Mouse (Mus musculus): ENCODE results near the gene Wdr76. TPM values are rescaled to one million over a fixed set of nuclear protein-coding genes. Genes with fewer than 3 reads are reported as not detected.
A peak's percentile ranks its signal among the peaks of the same experiment; 100 is the strongest.

Gene Wdr76
- polyA plus RNA-seq, 1 experiment from 2014 or later = 6.1 TPM

- no peak for ATAC-seq (ENCODE audit: insufficient number of reproducible peaks, low FRiP score, low TSS enrichment, low read depth)
- Histone ChIP-seq H3K27me3 (no peaks in the 10 kb centered on the region), H3K9me3 (replicated peaks) (no peaks in the 10 kb centered on the region), H3K27ac (replicated peaks) (no peak overlapping the region), H3K4me2 (replicated peaks) (no peak overlapping the region), H3K36me3 (no peaks in the 10 kb centered on the region), H3K4me1 (peaks cover 18% of the 10 kb centered on the region), H3K4me3 (replicated peaks) (no peak overlapping the region), H3K9ac (no peak overlapping the region)
- WGBS = 47% methylated on average over 8 of the region's 8 CpGs
Measured at GRCm38 (mm10) chr2:121575741-121576201, 69.2 kb downstream of the Wdr76 start.

- 79% methylated on average over 13 of the region's 13 CpGs for WGBS
- H3K36me3 ChIP-seq = no peaks in the 10 kb centered on the region
- peaks cover 9% of the 10 kb centered on the region for H3K4me1 ChIP-seq
- no peaks in the 10 kb centered on the region for H3K9me3 ChIP-seq (replicated peaks)
- H3K4me2 ChIP-seq (replicated peaks) = no peak overlapping the region
- no peak for ATAC-seq (ENCODE audit: insufficient number of reproducible peaks, low FRiP score, low TSS enrichment, low read depth)
- H3K9ac ChIP-seq = no peak overlapping the region
- H3K27me3 ChIP-seq = no peaks in the 10 kb centered on the region
- no peak overlapping the region for H3K4me3 ChIP-seq (replicated peaks)
- no peak overlapping the region for H3K27ac ChIP-seq (replicated peaks)
Measured at GRCm38 (mm10) chr2:121582809-121583376, 76.4 kb downstream of the Wdr76 start.

GRCm38 (mm10) chr2:121583468-121584116, 77.1 kb downstream of the Wdr76 start:
- Histone ChIP-seq H3K4me3 (replicated peaks) (no peak overlapping the region), H3K27me3 (no peaks in the 10 kb centered on the region), H3K9me3 (replicated peaks) (no peaks in the 10 kb centered on the region), H3K9ac (no peak overlapping the region), H3K4me2 (replicated peaks) (no peak overlapping the region), H3K4me1 (peaks cover 16% of the 10 kb centered on the region), H3K27ac (replicated peaks) (no peak overlapping the region), H3K36me3 (no peaks in the 10 kb centered on the region)
- ATAC-seq (ENCODE audit: insufficient number of reproducible peaks, low FRiP score, low TSS enrichment, low read depth) = no peak; the same call in 1 of the 2 replicates
- WGBS = 46% methylated on average over 13 of the region's 13 CpGs

- ATAC-seq (ENCODE audit: insufficient number of reproducible peaks, low FRiP score, low TSS enrichment, low read depth) = no peak
- Histone ChIP-seq H3K27ac (replicated peaks) (no peak overlapping the region), H3K9ac (no peak overlapping the region), H3K4me1 (peaks cover 20% of the 10 kb centered on the region), H3K36me3 (no peaks in the 10 kb centered on the region), H3K9me3 (replicated peaks) (no peaks in the 10 kb centered on the region), H3K27me3 (no peaks in the 10 kb centered on the region), H3K4me3 (replicated peaks) (no peak overlapping the region), H3K4me2 (replicated peaks) (no peak overlapping the region)
- 49% methylated on average over 5 of the region's 5 CpGs for WGBS
Measured at GRCm38 (mm10) chr2:121584705-121585104, 78.2 kb downstream of the Wdr76 start.

- Histone ChIP-seq H3K4me2 (replicated peaks) (no peak overlapping the region), H3K36me3 (no peaks in the 10 kb centered on the region), H3K9ac (no peak overlapping the region), H3K27me3 (no peaks in the 10 kb centered on the region), H3K9me3 (replicated peaks) (no peaks in the 10 kb centered on the region), H3K4me1 (peaks cover 20% of the 10 kb centered on the region), H3K4me3 (replicated peaks) (no peak overlapping the region), H3K27ac (replicated peaks) (no peak overlapping the region)
- 24% methylated on average over 12 of the region's 12 CpGs for WGBS
- ATAC-seq (ENCODE audit: insufficient number of reproducible peaks, low FRiP score, low TSS enrichment, low read depth) = peak; percentile 46
Measured at GRCm38 (mm10) chr2:121587523-121588308, 81.2 kb downstream of the Wdr76 start.

- 23% methylated on average over 4 of the region's 4 CpGs for WGBS
- Histone ChIP-seq H3K9me3 (replicated peaks) (no peaks in the 10 kb centered on the region), H3K27ac (replicated peaks) (no peak overlapping the region), H3K4me3 (replicated peaks) (no peak overlapping the region), H3K4me1 (peaks cover 19% of the 10 kb centered on the region), H3K4me2 (replicated peaks) (no peak overlapping the region), H3K27me3 (no peaks in the 10 kb centered on the region), H3K9ac (no peak overlapping the region), H3K36me3 (no peaks in the 10 kb centered on the region)
- peak; percentile 17; the same call in 1 of the 2 replicates for ATAC-seq (ENCODE audit: insufficient number of reproducible peaks, low FRiP score, low TSS enrichment, low read depth)
Measured at GRCm38 (mm10) chr2:121588309-121588694, 81.8 kb downstream of the Wdr76 start.

GRCm38 (mm10) chr2:121594131-121594530, 87.6 kb downstream of the Wdr76 start:
- ATAC-seq (ENCODE audit: insufficient number of reproducible peaks, low FRiP score, low TSS enrichment, low read depth) = no peak
- H3K36me3 ChIP-seq = no peaks in the 10 kb centered on the region
- no peak overlapping the region for H3K9ac ChIP-seq
- no peak overlapping the region for H3K27ac ChIP-seq (replicated peaks)
- H3K4me2 ChIP-seq (replicated peaks) = no peak overlapping the region
- peaks cover 8% of the 10 kb centered on the region for H3K4me1 ChIP-seq
- no peak overlapping the region for H3K4me3 ChIP-seq (replicated peaks)
- no peaks in the 10 kb centered on the region for H3K9me3 ChIP-seq (replicated peaks)
- WGBS = 32% methylated on average over 3 of the region's 3 CpGs
- H3K27me3 ChIP-seq = no peaks in the 10 kb centered on the region

Other genes starting within 250 kb of the Wdr76 start
- 61.0 and 62.1 TPM in 2 replicates for gene Trp53bp1, start 235.3 kb upstream of the Wdr76 start, polyA plus RNA-seq (2015; fragmentation: Nextera tagmentation; extraction: Ambion mirVana)
- gene Map1a, start 217.1 kb upstream of the Wdr76 start, polyA plus RNA-seq (2015; fragmentation: Nextera tagmentation; extraction: Ambion mirVana) = 5.5 and 6.5 TPM in 2 replicates
- 12.8 TPM in 2 replicates for gene Ppip5k1, start 151.3 kb upstream of the Wdr76 start, polyA plus RNA-seq (2015; fragmentation: Nextera tagmentation; extraction: Ambion mirVana)
- 63.8 and 67.3 TPM in 2 replicates for gene Ckmt1, start 149.0 kb upstream of the Wdr76 start, polyA plus RNA-seq (2015; fragmentation: Nextera tagmentation; extraction: Ambion mirVana)
- 0.08 TPM in 1 of 2 replicates, not detected in the other for gene Strc, start 119.6 kb upstream of the Wdr76 start, polyA plus RNA-seq (2015; fragmentation: Nextera tagmentation; extraction: Ambion mirVana)
- gene Pdia3, start 92.9 kb upstream of the Wdr76 start, polyA plus RNA-seq (2015; fragmentation: Nextera tagmentation; extraction: Ambion mirVana) = 751 and 770 TPM in 2 replicates
- gene Catsper2, start 92.9 kb upstream of the Wdr76 start, polyA plus RNA-seq (2015; fragmentation: Nextera tagmentation; extraction: Ambion mirVana) = 3.0 and 3.3 TPM in 2 replicates
- 28.9 and 37.4 TPM in 2 replicates for gene Ell3, start 62.4 kb upstream of the Wdr76 start, polyA plus RNA-seq (2015; fragmentation: Nextera tagmentation; extraction: Ambion mirVana)
- gene Serf2, start 57.5 kb upstream of the Wdr76 start, polyA plus RNA-seq (2015; fragmentation: Nextera tagmentation; extraction: Ambion mirVana) = 510 and 538 TPM in 2 replicates
- 101 and 108 TPM in 2 replicates for gene Hypk, start 53.4 kb upstream of the Wdr76 start, polyA plus RNA-seq (2015; fragmentation: Nextera tagmentation; extraction: Ambion mirVana)
- gene Serinc4, start 49.9 kb upstream of the Wdr76 start, polyA plus RNA-seq (2015; fragmentation: Nextera tagmentation; extraction: Ambion mirVana) = 0.53 and 0.61 TPM in 2 replicates
- 61.9 and 63.0 TPM in 2 replicates for gene Mfap1b, start 32.7 kb upstream of the Wdr76 start, polyA plus RNA-seq (2015; fragmentation: Nextera tagmentation; extraction: Ambion mirVana)
- 31.1 and 32.7 TPM in 2 replicates for gene Mfap1a, start 58 bp upstream of the Wdr76 start, polyA plus RNA-seq (2015; fragmentation: Nextera tagmentation; extraction: Ambion mirVana)